Mouse (Mus musculus) megakaryocyte, adult 5-6 weeks (primary cell): ENCODE data around the gene Olfr938. TPM values are rescaled to one million over a fixed set of nuclear protein-coding genes. Genes with fewer than 3 reads are reported as not detected.

ENCODE experiments used
- ATAC-seq: 2 replicates; pipeline ENCODE4 v1.8.0; 2016; ENCODE audit warnings: mild to moderate bottlenecking, inconsistent platforms; ENCODE audit not compliant: poor library complexity, severe bottlenecking
- total RNA-seq, 2 experiments: library from RNA; stranded (forward) in 1 of 2; stranded (reverse) in 1 of 2; fragments of 153-499, 151-499 nt in 1 of 2; fragments of 221-1000, 200-1000 nt in 1 of 2; gene quantifications; 2 replicates each; pipeline versions ENCODE4 v1.2.3 to v1.2.4; 2015 to 2017

Olfr938 gene
- total RNA-seq (2015) (not detected in 2 replicates), total RNA-seq (2017) (not detected in 2 replicates)

DNA sequence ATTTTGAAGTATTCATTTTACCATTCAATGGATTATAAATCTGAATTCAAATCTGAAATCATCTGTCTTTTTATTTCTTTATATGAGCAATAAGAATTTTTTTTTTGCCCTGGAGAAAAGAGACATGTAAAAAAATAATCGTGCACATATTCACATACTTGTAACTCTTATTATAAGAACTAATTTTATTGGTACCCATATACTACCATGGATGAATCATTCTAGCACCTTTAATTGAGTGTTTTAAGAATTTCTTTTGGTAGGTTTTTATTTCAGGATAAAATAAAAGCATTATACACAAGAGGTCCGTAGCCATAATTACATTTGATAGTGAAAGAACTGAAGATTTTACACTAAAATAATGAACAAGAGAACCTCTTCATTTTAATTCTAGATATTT lies at the start of gene Olfr938:
Gene Olfr938 (minus strand): TSS at position 101 of the 400 bp plus-strand sequence.
- ATAC-seq, result no peak

- ATAC-seq, result no peak
These were observed 49.1 kb upstream of the Olfr938 start, which contains the start of gene Olfr27 for GRCm38 (mm10) chr9:39127831-39128230. Olfr27 (plus strand) TSS chr9:39128131.

DNA sequence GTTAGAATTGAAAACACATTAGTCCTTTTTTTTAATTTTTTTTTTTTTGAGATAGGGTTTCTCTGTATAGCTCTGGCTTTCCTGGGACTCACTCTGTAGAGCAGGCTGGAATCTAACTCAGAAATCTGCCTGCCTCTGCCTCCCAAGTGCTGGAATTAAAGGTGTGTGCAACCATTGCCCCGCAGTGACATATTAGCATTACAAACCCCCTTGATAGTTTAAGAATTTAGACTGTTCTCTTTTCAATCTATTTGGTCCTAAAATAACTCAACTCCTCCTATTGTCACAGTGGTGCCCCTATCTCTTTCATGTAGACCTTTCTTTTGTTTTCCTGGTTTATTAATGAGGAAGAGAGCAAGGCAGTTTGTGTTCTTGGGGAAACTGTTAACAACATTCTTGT lies 48.6 kb upstream of the Olfr938 start:
- no peak for ATAC-seq

DNA sequence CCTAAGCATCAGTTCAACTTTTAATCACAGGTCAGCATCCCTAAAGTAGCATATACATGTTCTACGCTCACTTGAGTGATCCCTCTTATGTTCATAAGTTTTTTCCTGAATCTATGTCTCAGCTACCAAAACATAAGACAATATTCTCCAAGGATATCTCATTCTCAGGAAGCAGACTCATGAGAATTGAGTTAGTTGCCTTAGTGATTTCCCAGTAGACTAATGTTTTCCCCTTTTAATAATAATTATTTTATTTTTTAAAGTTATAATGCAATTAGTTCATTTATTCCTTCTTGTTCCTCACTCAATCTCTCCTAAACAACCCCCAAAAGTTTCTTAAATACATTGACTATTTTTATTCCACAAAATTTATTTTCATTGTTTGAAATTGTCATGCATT lies 13.8 kb downstream of the Olfr938 start, which contains the start of gene Olfr937:
Gene Olfr937 (minus strand): TSS at position 101 of the 400 bp plus-strand sequence.
- ATAC-seq, result no peak

Other genes with a start within 250 kb of the Olfr938 start
- not detected in 2 replicates for gene Olfr924, start 234.4 kb downstream of the Olfr938 start, total RNA-seq (2015)
- gene Olfr924, start 234.4 kb downstream of the Olfr938 start, total RNA-seq (2017), result not detected in 2 replicates
- gene Olfr26, start 223.8 kb downstream of the Olfr938 start, total RNA-seq (2015), result not detected in 2 replicates
- not detected in 2 replicates for gene Olfr26, start 223.8 kb downstream of the Olfr938 start, total RNA-seq (2017)
- not detected in 2 replicates for gene Olfr926, start 201.8 kb downstream of the Olfr938 start, total RNA-seq (2015)
- gene Olfr926, start 201.8 kb downstream of the Olfr938 start, total RNA-seq (2017), result not detected in 2 replicates
- gene Olfr930, start 149.1 kb downstream of the Olfr938 start, total RNA-seq (2015), result not detected in 2 replicates
- gene Olfr930, start 149.1 kb downstream of the Olfr938 start, total RNA-seq (2017), result not detected in 2 replicates
- not detected in 2 replicates for gene Olfr933, start 106.6 kb downstream of the Olfr938 start, total RNA-seq (2015)
- not detected in 2 replicates for gene Olfr933, start 106.6 kb downstream of the Olfr938 start, total RNA-seq (2017)
- gene Olfr934, start 90.6 kb downstream of the Olfr938 start, total RNA-seq (2015), result not detected in 2 replicates
- not detected in 2 replicates for gene Olfr934, start 90.6 kb downstream of the Olfr938 start, total RNA-seq (2017)
- gene Olfr935, start 79.2 kb downstream of the Olfr938 start, total RNA-seq (2015), result not detected in 2 replicates
- not detected in 2 replicates for gene Olfr935, start 79.2 kb downstream of the Olfr938 start, total RNA-seq (2017)
- not detected in 2 replicates for gene Olfr146, start 55.5 kb downstream of the Olfr938 start, total RNA-seq (2015)
- gene Olfr146, start 55.5 kb downstream of the Olfr938 start, total RNA-seq (2017), result not detected in 2 replicates
- not detected in 2 replicates for gene Olfr937, start 13.9 kb downstream of the Olfr938 start, total RNA-seq (2015)
- not detected in 2 replicates for gene Olfr937, start 13.9 kb downstream of the Olfr938 start, total RNA-seq (2017)
- not detected in 2 replicates for gene Olfr27, start 49.2 kb upstream of the Olfr938 start, total RNA-seq (2015)
- not detected in 2 replicates for gene Olfr27, start 49.2 kb upstream of the Olfr938 start, total RNA-seq (2017)
- gene Olfr943, start 87.4 kb upstream of the Olfr938 start, total RNA-seq (2015), result not detected in 2 replicates
- gene Olfr943, start 87.4 kb upstream of the Olfr938 start, total RNA-seq (2017), result not detected in 2 replicates
- not detected in 2 replicates for gene Olfr944, start 123.0 kb upstream of the Olfr938 start, total RNA-seq (2015)
- not detected in 2 replicates for gene Olfr944, start 123.0 kb upstream of the Olfr938 start, total RNA-seq (2017)
- gene Olfr1537, start 171.1 kb upstream of the Olfr938 start, total RNA-seq (2015), result not detected in 2 replicates
- gene Olfr1537, start 171.1 kb upstream of the Olfr938 start, total RNA-seq (2017), result not detected in 2 replicates
- gene Olfr945, start 197.9 kb upstream of the Olfr938 start, total RNA-seq (2015), result not detected in 2 replicates
- not detected in 2 replicates for gene Olfr945, start 197.9 kb upstream of the Olfr938 start, total RNA-seq (2017)
- not detected in 2 replicates for gene Olfr948, start 247.2 kb upstream of the Olfr938 start, total RNA-seq (2015)
- not detected in 2 replicates for gene Olfr948, start 247.2 kb upstream of the Olfr938 start, total RNA-seq (2017)